Mouse (Mus musculus): ENCODE measurements around the gene Vmn2r83. TPM values are rescaled to one million over a fixed set of nuclear protein-coding genes. Genes with fewer than 3 reads are reported as not detected.

The Vmn2r83 gene
- total RNA-seq, 2 experiments from 2014 or later = not detected

DNA sequence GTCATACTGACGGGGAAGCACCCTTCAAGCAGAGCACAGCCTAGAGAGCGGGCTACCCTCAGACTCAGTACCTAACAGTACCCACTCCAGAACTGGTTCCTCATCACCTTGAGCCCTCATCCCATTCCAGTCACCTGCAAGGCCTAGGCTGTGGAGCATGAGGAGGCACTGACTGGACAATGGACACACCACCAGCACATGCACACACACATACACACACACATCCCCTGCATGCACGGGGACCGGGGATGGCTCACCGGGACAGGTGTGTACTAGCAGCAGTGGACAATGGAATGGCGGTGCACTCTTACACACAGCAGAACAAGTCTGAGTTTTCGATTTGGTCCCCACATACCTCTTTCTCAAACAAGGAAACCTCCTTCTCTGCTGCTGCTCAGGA is 68.7 kb downstream of the Vmn2r83 start:
- intact Hi-C loops (cut with DNase I) = no loop called here
- no peak for DNase-seq

DNA sequence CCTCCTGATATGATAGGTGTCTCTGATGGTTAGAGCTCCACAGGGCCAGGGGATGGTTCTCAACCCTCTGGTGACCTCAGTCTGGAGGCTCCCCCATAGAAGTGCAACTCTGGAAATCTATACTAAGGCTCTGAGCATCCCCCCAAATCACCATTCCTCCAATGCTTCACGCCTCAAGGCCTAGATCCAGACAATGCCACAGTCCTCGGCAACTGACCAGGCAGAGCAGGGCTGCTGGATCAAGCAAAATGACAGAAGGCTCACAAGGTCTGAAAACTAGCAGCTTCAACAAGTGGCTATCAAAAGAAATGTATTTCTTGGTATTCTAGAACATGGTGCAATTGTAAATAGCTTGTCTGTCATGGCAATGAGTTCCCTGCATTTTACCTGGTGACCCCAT is 69.2 kb downstream of the Vmn2r83 start:
- DNase-seq = no peak
- intact Hi-C loops (cut with DNase I) = no loop called here

DNA sequence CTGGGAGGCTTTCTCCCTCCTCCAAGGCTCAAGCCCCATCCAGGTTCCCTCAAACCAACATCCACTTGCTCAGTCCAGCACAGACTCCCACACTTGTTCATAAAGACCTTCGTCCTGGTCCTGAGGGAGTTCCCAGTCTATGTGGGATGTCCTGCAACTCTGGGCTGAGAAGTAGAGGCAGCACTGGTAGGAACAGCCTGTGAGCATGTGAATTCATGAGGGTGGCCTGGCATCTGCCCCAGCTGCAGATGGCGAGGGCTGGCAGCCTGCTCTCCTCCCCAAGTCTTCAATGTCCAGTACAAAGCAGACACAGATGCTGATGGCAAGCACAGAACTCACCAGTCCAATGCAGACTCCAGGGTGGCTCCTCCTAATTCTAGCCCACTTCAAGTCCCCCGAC is 69.8 kb downstream of the Vmn2r83 start:
- DNase-seq = no peak
- intact Hi-C loops (cut with DNase I) = no loop called here

DNA sequence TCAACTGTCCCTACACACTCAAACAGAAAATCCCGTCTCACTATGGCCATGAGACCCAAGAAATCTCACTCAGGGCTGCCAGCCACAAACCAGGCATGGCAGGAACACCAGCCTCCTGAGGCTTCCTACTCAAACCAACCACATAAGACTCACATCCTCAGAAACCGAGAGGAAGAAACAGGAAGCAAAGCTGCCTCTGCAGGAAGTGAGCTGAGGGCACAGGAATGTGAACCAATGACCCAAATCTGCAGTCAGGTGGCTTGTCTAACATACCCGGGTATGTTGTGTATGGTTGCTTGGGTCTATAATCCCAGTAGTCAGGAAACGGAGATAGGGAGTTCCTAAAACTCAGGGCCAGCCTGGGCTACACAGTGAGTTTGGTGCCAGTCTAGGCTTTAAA is 70.3 kb downstream of the Vmn2r83 start:
- intact Hi-C loops (cut with DNase I) = no loop called here
- DNase-seq = peak in 1 of 2 experiments; percentile 26

DNA sequence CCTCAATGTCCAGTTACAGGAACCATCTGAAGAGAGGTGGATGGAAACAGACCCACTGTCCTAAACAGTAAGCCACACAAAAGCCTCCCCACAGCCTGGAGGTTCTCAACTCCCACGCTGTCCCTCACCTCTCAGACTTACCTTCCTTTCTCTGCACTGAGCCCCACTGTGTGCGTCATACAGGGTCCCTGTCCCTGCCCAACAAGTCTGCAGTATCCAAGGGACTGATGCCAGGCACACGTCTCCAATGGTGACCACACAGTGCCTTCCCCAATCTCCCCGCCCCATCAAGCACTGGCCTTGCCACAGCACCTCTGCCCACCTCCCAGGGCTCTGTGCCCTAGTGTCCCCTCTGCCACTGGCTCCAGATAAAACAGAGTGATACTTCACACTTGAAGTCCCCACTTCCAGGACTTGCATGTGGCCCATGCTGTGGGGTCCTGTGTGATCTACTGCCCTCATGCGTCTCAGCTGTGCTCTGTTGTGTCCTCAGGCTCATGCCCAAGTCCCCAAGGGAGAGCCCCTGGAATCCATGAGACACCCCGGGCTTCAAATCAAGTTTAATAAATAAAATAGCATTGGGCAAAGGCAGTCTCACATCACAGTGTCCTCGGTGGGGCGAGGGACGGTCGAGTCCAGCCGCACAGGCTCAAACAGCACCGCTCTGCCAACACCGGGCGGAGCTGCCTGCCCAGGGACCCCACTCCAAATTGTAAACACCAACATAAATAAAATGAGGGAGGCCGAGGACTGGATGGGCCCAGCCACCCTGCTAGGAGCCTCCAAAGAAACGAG is 71.4 kb downstream of the Vmn2r83 start:
- DNase-seq = no peak
- intact Hi-C loops (cut with DNase I) = no loop called here

DNA sequence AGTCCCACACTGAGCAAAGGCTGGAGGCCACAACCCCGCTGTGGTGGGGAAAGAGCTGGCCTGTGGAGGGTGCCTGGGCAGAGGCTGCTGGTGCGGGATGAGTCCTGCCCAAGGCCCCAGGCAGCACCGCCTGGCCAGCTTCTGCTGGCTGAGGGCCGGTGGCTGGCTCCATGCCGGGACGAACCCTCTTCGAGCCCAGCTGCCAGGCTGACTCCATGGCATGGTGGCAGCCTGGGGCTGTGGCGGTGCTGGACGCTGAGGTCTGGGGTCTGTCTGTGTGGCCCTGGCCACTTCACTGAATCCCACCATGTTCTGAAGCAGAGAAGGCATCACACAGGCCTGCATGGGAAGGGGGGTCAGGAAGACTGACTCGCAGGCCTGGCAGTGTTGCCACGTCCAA is 72.2 kb downstream of the Vmn2r83 start:
- intact Hi-C loops (cut with DNase I) = no loop called here
- no peak for DNase-seq

DNA sequence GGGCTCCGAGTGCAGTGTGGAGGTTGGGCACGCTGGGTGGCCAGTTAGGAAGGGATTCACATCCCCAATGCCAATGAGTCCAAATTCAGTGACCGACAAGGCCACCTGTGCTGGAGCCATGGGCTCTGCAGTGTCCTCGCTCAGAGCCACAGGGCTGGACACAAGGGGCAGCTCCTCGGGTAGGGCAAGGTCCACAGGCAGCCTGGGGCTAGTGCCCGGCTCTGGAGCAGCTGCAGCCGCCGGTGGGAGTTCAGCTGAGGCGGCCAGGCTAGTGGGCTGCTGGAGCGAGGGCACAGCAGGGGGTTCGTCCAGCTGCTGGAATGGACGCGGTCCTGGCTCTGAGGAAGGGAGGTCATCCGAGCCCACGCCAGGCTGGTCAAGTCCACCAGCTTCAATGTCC is 73.0 kb downstream of the Vmn2r83 start:
- DNase-seq = no peak
- intact Hi-C loops (cut with DNase I) = no loop called here

DNA sequence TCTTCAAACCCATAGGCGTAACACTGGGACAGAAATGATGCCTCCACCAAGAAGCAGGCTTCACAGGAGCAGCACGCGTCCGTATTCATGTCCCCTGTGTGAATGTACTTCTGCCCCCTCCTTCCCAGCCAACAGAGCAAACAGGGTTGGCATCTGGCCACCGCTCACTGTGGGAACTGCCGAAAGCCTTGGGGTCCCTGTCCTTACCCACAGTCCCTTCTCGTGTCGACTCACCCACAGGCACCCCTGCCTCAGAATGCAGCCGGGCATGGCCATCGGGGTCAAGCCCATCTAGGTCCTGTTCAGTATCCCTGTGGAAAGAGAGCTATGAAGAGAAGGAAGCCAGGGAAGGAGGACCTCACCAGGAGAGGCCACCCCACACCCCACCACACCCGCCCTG is 73.6 kb downstream of the Vmn2r83 start:
- intact Hi-C loops (cut with DNase I) = no loop called here
- no peak for DNase-seq

Small RNA genes within 50 kb of the gene (microRNA-seq; reads per million reads assigned to microRNA genes)
- 0.24 to 0.35 reads per million in 2 experiments for gene Mir6909

Other genes starting within 250 kb of the Vmn2r83 start
- gene Vmn2r81, start 221.0 kb upstream of the Vmn2r83 start, total RNA-seq (2021) = not detected
- not detected for gene Vmn2r82, start 112.2 kb upstream of the Vmn2r83 start, total RNA-seq (2021)
- 1 to 10 TPM; 3.4 to 6.0 TPM for gene Plpp2, start 65.1 kb downstream of the Vmn2r83 start, total RNA-seq (2021)
- 10 to 100 TPM; 12.4 to 15.6 TPM for gene Mier2, start 86.5 kb downstream of the Vmn2r83 start, total RNA-seq (2021)
- not detected for gene Theg, start 118.6 kb downstream of the Vmn2r83 start, total RNA-seq (2021)
- not detected for gene C2cd4c, start 145.3 kb downstream of the Vmn2r83 start, total RNA-seq (2021)
- 1 to 10 TPM; 4.5 to 4.8 TPM for gene Shc2, start 169.2 kb downstream of the Vmn2r83 start, total RNA-seq (2021)
- not detected for gene Odf3l2, start 177.0 kb downstream of the Vmn2r83 start, total RNA-seq (2021)
- under 1 TPM; 0.24 to 0.60 TPM for gene Madcam1, start 195.8 kb downstream of the Vmn2r83 start, total RNA-seq (2021)
- gene Tpgs1, start 200.6 kb downstream of the Vmn2r83 start, total RNA-seq (2021) = 10 to 100 TPM; 24.3 to 24.4 TPM
- gene Cdc34, start 213.5 kb downstream of the Vmn2r83 start, total RNA-seq (2021) = 100 to 1,000 TPM; 152 to 159 TPM
- gene Gzmm, start 220.3 kb downstream of the Vmn2r83 start, total RNA-seq (2021) = 1 to 10 TPM; 3.8 to 4.3 TPM
- gene Bsg, start 235.8 kb downstream of the Vmn2r83 start, total RNA-seq (2021) = 1,000 to 10,000 TPM; 1,161 to 1,276 TPM
- 10 to 100 TPM; 22.6 to 27.6 TPM for gene Hcn2, start 247.9 kb downstream of the Vmn2r83 start, total RNA-seq (2021)

Data from heart, postnatal 10 days (tissue).